Mouse (Mus musculus): Measurements from ENCODE around the gene Gm37240. TPM values are rescaled to one million over a fixed set of nuclear protein-coding genes. Genes with fewer than 3 reads are reported as not detected.

Gm37240 gene
- total RNA-seq, 2 experiments from 2014 or later, result not detected

- no peak for ATAC-seq (replicated peaks; ENCODE audit: poor library complexity, severe bottlenecking)
Measured at GRCm38 (mm10) chr3:85764008-85764834, 123.1 kb downstream of the Gm37240 start.

- no peak for ATAC-seq (replicated peaks; ENCODE audit: poor library complexity, severe bottlenecking)
Measured at GRCm38 (mm10) chr3:85757944-85758343, 129.4 kb downstream of the Gm37240 start.

GRCm38 (mm10) chr3:85757435-85757834 lies 129.9 kb downstream of the Gm37240 start:
- ATAC-seq (replicated peaks; ENCODE audit: poor library complexity, severe bottlenecking), result no peak

GRCm38 (mm10) chr3:85749348-85749747 lies 138.0 kb downstream of the Gm37240 start:
- no peak for ATAC-seq (replicated peaks; ENCODE audit: poor library complexity, severe bottlenecking)

- no peak for ATAC-seq (replicated peaks; ENCODE audit: poor library complexity, severe bottlenecking)
Measured at GRCm38 (mm10) chr3:85748863-85749262, 138.5 kb downstream of the Gm37240 start.

- no peak for ATAC-seq (replicated peaks; ENCODE audit: poor library complexity, severe bottlenecking)
Measured at GRCm38 (mm10) chr3:85746116-85746515, 141.2 kb downstream of the Gm37240 start.

GRCm38 (mm10) chr3:85741767-85742166 lies 145.6 kb downstream of the Gm37240 start:
- no peak for ATAC-seq (replicated peaks; ENCODE audit: poor library complexity, severe bottlenecking)

GRCm38 (mm10) chr3:85738591-85738990 lies 148.7 kb downstream of the Gm37240 start:
- ATAC-seq (replicated peaks; ENCODE audit: poor library complexity, severe bottlenecking), result no peak

- ATAC-seq (replicated peaks; ENCODE audit: poor library complexity, severe bottlenecking), result no peak
Measured at GRCm38 (mm10) chr3:85733939-85734729, 153.2 kb downstream of the Gm37240 start.

GRCm38 (mm10) chr3:85727171-85727570 lies 160.1 kb downstream of the Gm37240 start:
- ATAC-seq (replicated peaks; ENCODE audit: poor library complexity, severe bottlenecking), result no peak

GRCm38 (mm10) chr3:85725971-85726370 lies 161.3 kb downstream of the Gm37240 start:
- no peak for ATAC-seq (replicated peaks; ENCODE audit: poor library complexity, severe bottlenecking)

- ATAC-seq (replicated peaks; ENCODE audit: poor library complexity, severe bottlenecking), result no peak
Measured at GRCm38 (mm10) chr3:85725110-85725509, 162.2 kb downstream of the Gm37240 start.

- no peak for ATAC-seq (replicated peaks; ENCODE audit: poor library complexity, severe bottlenecking)
Measured at GRCm38 (mm10) chr3:85722581-85722980, 164.7 kb downstream of the Gm37240 start.

GRCm38 (mm10) chr3:85715764-85716297 lies 171.5 kb downstream of the Gm37240 start:
- ATAC-seq (replicated peaks; ENCODE audit: poor library complexity, severe bottlenecking), result no peak

- peak; percentile 75 for ATAC-seq (replicated peaks; ENCODE audit: poor library complexity, severe bottlenecking)
Measured at GRCm38 (mm10) chr3:85713936-85714709, 173.2 kb downstream of the Gm37240 start.

- no peak for ATAC-seq (replicated peaks; ENCODE audit: poor library complexity, severe bottlenecking)
Measured at GRCm38 (mm10) chr3:85710695-85711094, 176.6 kb downstream of the Gm37240 start.

GRCm38 (mm10) chr3:85707421-85707820 lies 179.9 kb downstream of the Gm37240 start:
- no peak for ATAC-seq (replicated peaks; ENCODE audit: poor library complexity, severe bottlenecking)

GRCm38 (mm10) chr3:85703141-85703882 lies 184.0 kb downstream of the Gm37240 start:
- ATAC-seq (replicated peaks; ENCODE audit: poor library complexity, severe bottlenecking), result no peak

- no peak for ATAC-seq (replicated peaks; ENCODE audit: poor library complexity, severe bottlenecking)
Measured at GRCm38 (mm10) chr3:85698496-85698895, 188.8 kb downstream of the Gm37240 start.

- no peak for ATAC-seq (replicated peaks; ENCODE audit: poor library complexity, severe bottlenecking)
Measured at GRCm38 (mm10) chr3:85695056-85695455, 192.3 kb downstream of the Gm37240 start.
